Mouse (Mus musculus): ENCODE measurements around the gene Klk1b11. TPM values are rescaled to one million over a fixed set of nuclear protein-coding genes. Genes with fewer than 3 reads are reported as not detected.

Klk1b11 gene
- polyA plus RNA-seq (2014; fragmentation: Illumina TruSeq; extraction: RNeasy Lipid Tissue Mini Kit (QIAGEN cat#74804); ENCODE audit: low replicate concordance): not detected

DNA sequence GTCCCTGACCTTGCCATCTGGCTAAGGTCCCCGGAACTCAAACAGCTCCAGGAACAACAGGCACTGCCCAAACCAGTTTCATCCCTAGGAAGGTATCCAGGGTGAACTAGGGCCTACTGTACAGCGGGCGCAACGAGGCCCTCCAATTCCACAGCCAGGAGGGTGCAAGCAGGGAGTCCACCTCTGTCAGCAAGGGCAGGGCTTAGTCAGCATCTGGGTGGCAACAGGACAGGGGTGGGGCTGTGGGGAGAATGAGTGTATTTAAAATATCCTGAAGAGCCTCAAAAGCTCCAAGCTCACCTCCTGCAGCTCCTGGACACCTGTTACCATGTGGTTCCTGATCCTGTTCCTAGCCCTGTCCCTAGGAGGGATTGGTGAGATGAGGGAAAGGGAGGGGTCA, at the start of gene Klk1b11:
Klk1b11 (plus strand) TSS at position 301 of the 400 bp plus-strand sequence.

DNA sequence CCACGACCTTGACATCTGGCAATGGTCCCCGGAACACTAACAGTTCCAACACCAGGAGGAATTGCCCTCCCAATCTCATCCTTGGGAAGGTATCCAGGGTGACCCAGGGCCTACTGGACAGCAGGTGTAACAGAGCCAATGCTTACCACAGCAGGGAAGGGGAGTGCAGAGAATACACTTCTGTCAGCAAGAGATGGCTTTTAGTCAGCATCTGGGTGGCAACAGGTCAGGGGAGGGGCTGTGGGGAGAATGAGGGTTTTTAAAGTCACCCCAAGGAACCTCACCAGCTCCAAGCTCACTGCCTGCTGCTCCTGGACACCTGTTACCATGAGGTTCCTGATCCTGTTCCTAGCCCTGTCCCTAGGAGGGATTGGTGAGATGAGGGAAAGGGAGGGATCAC, 45.3 kb upstream of the Klk1b11 start, which contains the start of gene Klk1b8:
Klk1b8 (plus strand) TSS at position 301 of the 400 bp plus-strand sequence.

DNA sequence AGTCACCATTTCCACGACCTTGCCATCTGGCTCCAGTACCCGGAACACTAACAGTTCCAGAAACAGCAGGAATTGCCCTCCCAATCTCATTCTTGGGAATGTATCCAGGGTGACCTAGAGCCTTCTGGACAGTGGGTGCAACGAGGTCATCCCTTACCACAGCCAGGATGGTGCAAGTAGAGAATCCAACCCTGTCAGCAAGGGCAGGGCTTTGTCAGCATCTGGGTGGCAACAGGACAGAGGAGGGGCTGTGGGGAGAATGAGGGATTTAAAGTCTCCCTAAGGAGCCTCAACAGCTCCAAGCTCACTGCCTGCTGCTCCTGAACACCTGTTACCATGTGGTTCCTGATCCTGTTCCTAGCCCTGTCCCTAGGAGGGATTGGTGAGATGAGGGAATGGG, 29.2 kb upstream of the Klk1b11 start, which contains the start of gene Klk1b1:
Klk1b1 (plus strand) TSS at position 301 of the 400 bp plus-strand sequence.

DNA sequence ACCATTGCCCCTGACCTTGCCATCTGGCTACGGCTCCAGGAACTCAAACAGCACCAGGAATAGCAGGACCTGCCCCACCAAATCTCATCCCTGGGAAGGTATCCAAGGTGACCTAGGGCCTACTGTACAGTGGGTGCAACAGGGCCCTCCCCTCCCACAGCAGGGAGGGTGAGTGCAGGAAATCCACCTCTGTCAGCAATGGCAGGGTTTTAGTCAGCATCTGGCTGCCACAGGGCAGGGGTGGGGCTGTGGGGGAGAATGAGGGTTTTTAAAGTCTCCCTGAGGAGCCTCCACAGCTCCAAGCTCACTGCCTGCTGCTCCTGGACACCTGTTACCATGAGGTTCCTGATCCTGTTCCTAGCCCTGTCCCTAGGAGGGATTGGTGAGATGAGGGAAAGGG, 19.9 kb upstream of the Klk1b11 start, which contains the start of gene Klk1b9:
Klk1b9 (plus strand) TSS at position 301 of the 400 bp plus-strand sequence.

DNA sequence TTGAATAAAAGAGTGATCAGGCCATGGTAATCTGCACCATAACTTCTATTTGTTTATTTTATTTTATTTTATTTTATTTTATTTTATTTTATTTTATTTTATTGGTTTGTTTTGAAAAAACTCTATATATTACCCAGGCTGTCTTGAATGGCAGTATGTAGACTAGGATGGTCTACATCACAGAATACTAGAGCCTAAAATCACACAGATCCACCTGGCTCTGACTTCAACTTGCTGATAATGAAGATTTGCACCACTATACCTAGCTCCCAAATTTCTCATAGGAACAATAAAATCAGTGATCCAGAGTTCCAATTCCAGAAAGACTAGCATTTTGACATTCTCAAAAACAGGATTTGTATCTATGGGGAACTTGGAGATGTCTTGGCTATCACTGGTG, 16.2 kb downstream of the Klk1b11 start, which contains the start of gene Klk1b26:
Klk1b26 (plus strand) TSS at position 301 of the 400 bp plus-strand sequence.

Other genes starting within 250 kb of the Klk1b11 start
- gene Klk12, start 227.0 kb upstream of the Klk1b11 start, polyA plus RNA-seq (2014; fragmentation: Illumina TruSeq; extraction: RNeasy Lipid Tissue Mini Kit (QIAGEN cat#74804); ENCODE audit: low replicate concordance): not detected
- not detected for gene Klk11, start 221.3 kb upstream of the Klk1b11 start, polyA plus RNA-seq (2014; fragmentation: Illumina TruSeq; extraction: RNeasy Lipid Tissue Mini Kit (QIAGEN cat#74804); ENCODE audit: low replicate concordance)
- not detected for gene Klk10, start 214.8 kb upstream of the Klk1b11 start, polyA plus RNA-seq (2014; fragmentation: Illumina TruSeq; extraction: RNeasy Lipid Tissue Mini Kit (QIAGEN cat#74804); ENCODE audit: low replicate concordance)
- not detected for gene Klk9, start 204.0 kb upstream of the Klk1b11 start, polyA plus RNA-seq (2014; fragmentation: Illumina TruSeq; extraction: RNeasy Lipid Tissue Mini Kit (QIAGEN cat#74804); ENCODE audit: low replicate concordance)
- not detected for gene Klk8, start 198.3 kb upstream of the Klk1b11 start, polyA plus RNA-seq (2014; fragmentation: Illumina TruSeq; extraction: RNeasy Lipid Tissue Mini Kit (QIAGEN cat#74804); ENCODE audit: low replicate concordance)
- gene Klk7, start 184.6 kb upstream of the Klk1b11 start, polyA plus RNA-seq (2014; fragmentation: Illumina TruSeq; extraction: RNeasy Lipid Tissue Mini Kit (QIAGEN cat#74804); ENCODE audit: low replicate concordance): not detected
- not detected for gene Klk6, start 171.4 kb upstream of the Klk1b11 start, polyA plus RNA-seq (2014; fragmentation: Illumina TruSeq; extraction: RNeasy Lipid Tissue Mini Kit (QIAGEN cat#74804); ENCODE audit: low replicate concordance)
- not detected for gene Klk5, start 153.9 kb upstream of the Klk1b11 start, polyA plus RNA-seq (2014; fragmentation: Illumina TruSeq; extraction: RNeasy Lipid Tissue Mini Kit (QIAGEN cat#74804); ENCODE audit: low replicate concordance)
- gene Klk4, start 114.7 kb upstream of the Klk1b11 start, polyA plus RNA-seq (2014; fragmentation: Illumina TruSeq; extraction: RNeasy Lipid Tissue Mini Kit (QIAGEN cat#74804); ENCODE audit: low replicate concordance): not detected
- not detected for gene Klk15, start 62.1 kb upstream of the Klk1b11 start, polyA plus RNA-seq (2014; fragmentation: Illumina TruSeq; extraction: RNeasy Lipid Tissue Mini Kit (QIAGEN cat#74804); ENCODE audit: low replicate concordance)
- gene Klk1b8, start 45.2 kb upstream of the Klk1b11 start, polyA plus RNA-seq (2014; fragmentation: Illumina TruSeq; extraction: RNeasy Lipid Tissue Mini Kit (QIAGEN cat#74804); ENCODE audit: low replicate concordance): not detected
- gene Klk1b1, start 29.1 kb upstream of the Klk1b11 start, polyA plus RNA-seq (2014; fragmentation: Illumina TruSeq; extraction: RNeasy Lipid Tissue Mini Kit (QIAGEN cat#74804); ENCODE audit: low replicate concordance): not detected
- gene Klk1b9, start 19.8 kb upstream of the Klk1b11 start, polyA plus RNA-seq (2014; fragmentation: Illumina TruSeq; extraction: RNeasy Lipid Tissue Mini Kit (QIAGEN cat#74804); ENCODE audit: low replicate concordance): not detected
- gene Klk1b26, start 16.3 kb downstream of the Klk1b11 start, polyA plus RNA-seq (2014; fragmentation: Illumina TruSeq; extraction: RNeasy Lipid Tissue Mini Kit (QIAGEN cat#74804); ENCODE audit: low replicate concordance): not detected
- not detected for gene Klk1b27, start 56.4 kb downstream of the Klk1b11 start, polyA plus RNA-seq (2014; fragmentation: Illumina TruSeq; extraction: RNeasy Lipid Tissue Mini Kit (QIAGEN cat#74804); ENCODE audit: low replicate concordance)
- gene Klk1b21, start 106.5 kb downstream of the Klk1b11 start, polyA plus RNA-seq (2014; fragmentation: Illumina TruSeq; extraction: RNeasy Lipid Tissue Mini Kit (QIAGEN cat#74804); ENCODE audit: low replicate concordance): not detected
- not detected for gene Klk1b22, start 116.8 kb downstream of the Klk1b11 start, polyA plus RNA-seq (2014; fragmentation: Illumina TruSeq; extraction: RNeasy Lipid Tissue Mini Kit (QIAGEN cat#74804); ENCODE audit: low replicate concordance)
- not detected for gene Klk1b16, start 140.9 kb downstream of the Klk1b11 start, polyA plus RNA-seq (2014; fragmentation: Illumina TruSeq; extraction: RNeasy Lipid Tissue Mini Kit (QIAGEN cat#74804); ENCODE audit: low replicate concordance)
- not detected for gene Klk1b24, start 192.4 kb downstream of the Klk1b11 start, polyA plus RNA-seq (2014; fragmentation: Illumina TruSeq; extraction: RNeasy Lipid Tissue Mini Kit (QIAGEN cat#74804); ENCODE audit: low replicate concordance)
- not detected for gene Klk1b3, start 202.3 kb downstream of the Klk1b11 start, polyA plus RNA-seq (2014; fragmentation: Illumina TruSeq; extraction: RNeasy Lipid Tissue Mini Kit (QIAGEN cat#74804); ENCODE audit: low replicate concordance)
- gene Klk1b4, start 211.6 kb downstream of the Klk1b11 start, polyA plus RNA-seq (2014; fragmentation: Illumina TruSeq; extraction: RNeasy Lipid Tissue Mini Kit (QIAGEN cat#74804); ENCODE audit: low replicate concordance): not detected
- gene Klk1b5, start 220.1 kb downstream of the Klk1b11 start, polyA plus RNA-seq (2014; fragmentation: Illumina TruSeq; extraction: RNeasy Lipid Tissue Mini Kit (QIAGEN cat#74804); ENCODE audit: low replicate concordance): 0.71 TPM
- 65.0 TPM for gene Klk1, start 229.5 kb downstream of the Klk1b11 start, polyA plus RNA-seq (2014; fragmentation: Illumina TruSeq; extraction: RNeasy Lipid Tissue Mini Kit (QIAGEN cat#74804); ENCODE audit: low replicate concordance)
- not detected for gene Gm36864, start 240.3 kb downstream of the Klk1b11 start, polyA plus RNA-seq (2014; fragmentation: Illumina TruSeq; extraction: RNeasy Lipid Tissue Mini Kit (QIAGEN cat#74804); ENCODE audit: low replicate concordance)